Mouse (Mus musculus): ENCODE results near the gene Lmf2. TPM values are rescaled to one million over a fixed set of nuclear protein-coding genes. Genes with fewer than 3 reads are reported as not detected.

The Lmf2 gene
- polyA plus RNA-seq, 1 experiment, result 33.3 TPM

DNA sequence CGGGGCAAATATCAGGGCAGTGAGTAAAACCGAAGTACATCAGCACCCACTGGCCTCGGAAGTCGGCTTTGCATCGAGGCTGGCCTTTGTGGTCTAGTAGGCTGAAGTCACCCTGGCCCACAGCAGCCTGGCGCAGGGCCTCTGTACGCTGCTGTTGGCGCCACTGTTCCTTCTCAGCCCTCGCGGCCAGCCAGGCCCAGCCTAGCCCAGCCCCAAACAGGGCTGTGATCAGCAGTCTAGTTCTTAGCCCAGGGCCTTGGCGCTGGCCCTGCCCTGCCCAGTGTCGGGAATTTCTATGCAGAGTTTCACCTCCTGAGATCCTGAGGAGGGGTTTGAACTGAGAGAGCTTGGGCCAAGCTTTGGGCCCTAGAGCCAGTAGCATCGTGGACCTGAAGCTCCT is 16.6 kb upstream of the Lmf2 start:
- H3K4me1 ChIP-seq (ENCODE audit: control insufficient read depth, insufficient read depth, insufficient read length, low read length), result peaks cover 22% of the 10 kb centered on the region
- 77% methylated on average over 13 of the region's 13 CpGs for whole genome bisulfite sequencing
- no peaks in the 10 kb centered on the region for H3K27me3 ChIP-seq (ENCODE audit: control insufficient read depth, insufficient read depth, low read length)
- TF ChIP-seq CTCF (IDR thresholded peaks at IDR 0.05; ENCODE audit: extremely low read depth, insufficient read length, insufficient replicate concordance, low read depth, low read length), result no peak
- TF ChIP-seq POLR2A (IDR thresholded peaks at IDR 0.05; ENCODE audit: low read depth, low read length), result no peak
- peaks cover 45% of the 10 kb centered on the region for H3K36me3 ChIP-seq (ENCODE audit: control insufficient read depth, insufficient read depth, low read length)
- H3K27ac ChIP-seq (ENCODE audit: insufficient read depth, low read depth, low read length), result no peak overlapping the region
- no peak overlapping the region for H3K4me3 ChIP-seq (ENCODE audit: low read depth, low read length)

GRCm38 (mm10) chr15:89365141-89365551 is 9.7 kb upstream of the Lmf2 start:
- Histone ChIP-seq H3K27me3 (ENCODE audit: control insufficient read depth, insufficient read depth, low read length) (no peaks in the 10 kb centered on the region), H3K4me1 (ENCODE audit: control insufficient read depth, insufficient read depth, insufficient read length, low read length) (no peaks in the 10 kb centered on the region), H3K27ac (ENCODE audit: insufficient read depth, low read depth, low read length) (no peak overlapping the region), H3K36me3 (ENCODE audit: control insufficient read depth, insufficient read depth, low read length) (peaks cover 84% of the 10 kb centered on the region), H3K4me3 (ENCODE audit: low read depth, low read length) (no peak overlapping the region)
- 93% methylated on average over 4 of the region's 4 CpGs for WGBS
- TF ChIP-seq POLR2A (IDR thresholded peaks at IDR 0.05; ENCODE audit: low read depth, low read length) (no peak), CTCF (IDR thresholded peaks at IDR 0.05; ENCODE audit: extremely low read depth, insufficient read length, insufficient replicate concordance, low read depth, low read length) (no peak)

DNA sequence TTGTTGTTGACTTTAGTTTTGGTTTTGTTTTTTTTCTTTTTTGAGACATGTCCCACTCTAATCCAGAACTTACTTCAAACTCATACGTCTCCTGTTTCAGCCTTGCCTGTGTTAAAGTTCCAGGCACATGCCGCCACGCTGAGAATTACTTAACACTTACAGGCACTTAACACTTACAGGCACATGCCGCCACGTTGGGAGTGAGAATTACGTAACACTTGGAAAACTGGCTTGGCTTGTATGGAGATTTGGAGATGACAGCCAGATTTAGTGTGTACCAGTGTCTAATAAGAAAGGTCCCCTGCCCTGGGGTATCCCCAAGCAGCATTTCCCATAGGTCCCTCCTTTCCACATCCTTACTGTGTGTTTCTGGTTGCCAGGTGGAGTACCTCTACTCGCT is 7.6 kb upstream of the Lmf2 start:
- 83% methylated on average over 7 of the region's 7 CpGs for WGBS
- H3K27me3 ChIP-seq (ENCODE audit: control insufficient read depth, insufficient read depth, low read length), result no peaks in the 10 kb centered on the region
- peaks cover 69% of the 10 kb centered on the region for H3K36me3 ChIP-seq (ENCODE audit: control insufficient read depth, insufficient read depth, low read length)
- no peak overlapping the region for H3K4me3 ChIP-seq (ENCODE audit: low read depth, low read length)
- no peaks in the 10 kb centered on the region for H3K4me1 ChIP-seq (ENCODE audit: control insufficient read depth, insufficient read depth, insufficient read length, low read length)
- TF ChIP-seq POLR2A (IDR thresholded peaks at IDR 0.05; ENCODE audit: low read depth, low read length) (no peak), CTCF (IDR thresholded peaks at IDR 0.05; ENCODE audit: extremely low read depth, insufficient read length, insufficient replicate concordance, low read depth, low read length) (no peak)
- H3K27ac ChIP-seq (ENCODE audit: insufficient read depth, low read depth, low read length), result no peak overlapping the region

DNA sequence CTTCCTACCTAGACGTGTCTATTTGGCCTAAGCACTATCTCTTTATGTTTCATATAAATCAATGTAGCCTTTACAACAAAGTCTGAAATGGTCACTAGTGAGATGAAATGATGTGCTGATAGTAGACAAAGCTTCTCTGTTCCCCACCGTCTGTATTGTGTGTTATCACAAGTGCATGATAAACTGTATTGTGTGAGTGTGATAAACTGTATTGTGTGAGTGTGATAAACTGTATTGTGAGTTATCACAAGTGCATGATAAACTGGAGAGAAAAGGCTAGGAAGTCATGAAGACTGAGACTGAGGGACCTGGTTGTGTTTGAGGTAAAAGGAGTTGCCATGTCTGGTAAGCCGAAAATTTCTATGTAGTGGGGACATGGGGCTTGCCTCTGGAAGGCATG is 3.3 kb upstream of the Lmf2 start:
- H3K27ac ChIP-seq (ENCODE audit: insufficient read depth, low read depth, low read length), result no peak overlapping the region
- no peak for TF ChIP-seq CTCF (IDR thresholded peaks at IDR 0.05; ENCODE audit: extremely low read depth, insufficient read length, insufficient replicate concordance, low read depth, low read length)
- TF ChIP-seq POLR2A (IDR thresholded peaks at IDR 0.05; ENCODE audit: low read depth, low read length), result no peak
- peaks cover 8% of the 10 kb centered on the region for H3K4me1 ChIP-seq (ENCODE audit: control insufficient read depth, insufficient read depth, insufficient read length, low read length)
- no peak overlapping the region for H3K4me3 ChIP-seq (ENCODE audit: low read depth, low read length)
- H3K36me3 ChIP-seq (ENCODE audit: control insufficient read depth, insufficient read depth, low read length), result peaks cover 31% of the 10 kb centered on the region
- 69% methylated on average over 3 of the region's 3 CpGs for WGBS
- no peaks in the 10 kb centered on the region for H3K27me3 ChIP-seq (ENCODE audit: control insufficient read depth, insufficient read depth, low read length)

- Histone ChIP-seq H3K27ac (ENCODE audit: insufficient read depth, low read depth, low read length) (peak overlapping the region; percentile 40; the same call in 1 of the 2 replicates), H3K4me3 (ENCODE audit: low read depth, low read length) (peak overlapping the region; percentile 97), H3K36me3 (ENCODE audit: control insufficient read depth, insufficient read depth, low read length) (peaks cover 29% of the 10 kb centered on the region), H3K27me3 (ENCODE audit: control insufficient read depth, insufficient read depth, low read length) (no peaks in the 10 kb centered on the region), H3K4me1 (ENCODE audit: control insufficient read depth, insufficient read depth, insufficient read length, low read length) (peaks cover 8% of the 10 kb centered on the region)
- WGBS, result 0% methylated on average over 15 of the region's 15 CpGs
- TF ChIP-seq POLR2A (IDR thresholded peaks at IDR 0.05; ENCODE audit: low read depth, low read length) (no peak), CTCF (IDR thresholded peaks at IDR 0.05; ENCODE audit: extremely low read depth, insufficient read length, insufficient replicate concordance, low read depth, low read length) (no peak)
These were observed 913 bp upstream of the Lmf2 start for GRCm38 (mm10) chr15:89356372-89356771.

DNA sequence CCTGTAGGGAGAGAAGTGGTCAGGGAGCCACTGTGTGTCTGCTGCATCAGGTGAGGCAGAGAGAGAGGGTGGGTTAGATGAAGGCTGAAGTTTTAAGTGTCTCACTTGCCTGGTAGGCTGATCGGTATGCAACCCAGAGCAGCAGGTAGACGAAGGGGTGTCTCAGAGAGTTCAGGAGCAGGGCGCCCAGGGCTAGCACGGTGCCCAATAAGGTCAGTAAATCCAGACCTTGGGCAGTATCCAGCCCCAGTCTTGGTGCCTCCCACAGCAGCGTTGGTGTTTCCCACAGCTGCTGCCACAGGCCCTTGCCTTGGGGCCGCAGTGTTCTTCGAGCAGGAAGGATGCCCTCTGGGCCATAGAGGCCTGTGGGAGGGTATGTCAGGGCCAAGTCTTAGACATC is 1.0 kb downstream of the Lmf2 start:
- TF ChIP-seq POLR2A (IDR thresholded peaks at IDR 0.05; ENCODE audit: low read depth, low read length) (no peak), CTCF (IDR thresholded peaks at IDR 0.05; ENCODE audit: extremely low read depth, insufficient read length, insufficient replicate concordance, low read depth, low read length) (no peak)
- Histone ChIP-seq H3K27ac (ENCODE audit: insufficient read depth, low read depth, low read length) (no peak overlapping the region), H3K4me1 (ENCODE audit: control insufficient read depth, insufficient read depth, insufficient read length, low read length) (peaks cover 8% of the 10 kb centered on the region), H3K4me3 (ENCODE audit: low read depth, low read length) (peak overlapping the region; percentile 97), H3K27me3 (ENCODE audit: control insufficient read depth, insufficient read depth, low read length) (no peaks in the 10 kb centered on the region), H3K36me3 (ENCODE audit: control insufficient read depth, insufficient read depth, low read length) (peaks cover 31% of the 10 kb centered on the region)
- WGBS, result 65% methylated on average over 7 of the region's 7 CpGs

- H3K4me1 ChIP-seq (ENCODE audit: control insufficient read depth, insufficient read depth, insufficient read length, low read length), result peaks cover 8% of the 10 kb centered on the region
- H3K4me3 ChIP-seq (ENCODE audit: low read depth, low read length), result no peak overlapping the region
- H3K36me3 ChIP-seq (ENCODE audit: control insufficient read depth, insufficient read depth, low read length), result peaks cover 31% of the 10 kb centered on the region
- no peak overlapping the region for H3K27ac ChIP-seq (ENCODE audit: insufficient read depth, low read depth, low read length)
- WGBS, result 93% methylated on average over 16 of the region's 16 CpGs
- no peaks in the 10 kb centered on the region for H3K27me3 ChIP-seq (ENCODE audit: control insufficient read depth, insufficient read depth, low read length)
- TF ChIP-seq CTCF (IDR thresholded peaks at IDR 0.05; ENCODE audit: extremely low read depth, insufficient read length, insufficient replicate concordance, low read depth, low read length) (no peak), POLR2A (IDR thresholded peaks at IDR 0.05; ENCODE audit: low read depth, low read length) (no peak)
These were observed 1.6 kb downstream of the Lmf2 start for GRCm38 (mm10) chr15:89353837-89354236.

GRCm38 (mm10) chr15:89352795-89353194 is 2.7 kb downstream of the Lmf2 start:
- Histone ChIP-seq H3K4me3 (ENCODE audit: low read depth, low read length) (no peak overlapping the region), H3K36me3 (ENCODE audit: control insufficient read depth, insufficient read depth, low read length) (peaks cover 31% of the 10 kb centered on the region), H3K27ac (ENCODE audit: insufficient read depth, low read depth, low read length) (no peak overlapping the region), H3K27me3 (ENCODE audit: control insufficient read depth, insufficient read depth, low read length) (no peaks in the 10 kb centered on the region), H3K4me1 (ENCODE audit: control insufficient read depth, insufficient read depth, insufficient read length, low read length) (peaks cover 8% of the 10 kb centered on the region)
- 94% methylated on average over 12 of the region's 12 CpGs for WGBS
- no peak for TF ChIP-seq POLR2A (IDR thresholded peaks at IDR 0.05; ENCODE audit: low read depth, low read length)
- TF ChIP-seq CTCF (IDR thresholded peaks at IDR 0.05; ENCODE audit: extremely low read depth, insufficient read length, insufficient replicate concordance, low read depth, low read length), result no peak

All from small intestine, adult 2 months (tissue).